Mouse (Mus musculus) limb, embryonic 14.5 days (tissue): ENCODE data around the gene Clec2e. TPM values are rescaled to one million over a fixed set of nuclear protein-coding genes. Genes with fewer than 3 reads are reported as not detected.
"Not testable (repeated sequence)": the region's sequence is repeated elsewhere in the genome, so short reads cannot be mapped to it uniquely, and the experiment has no call there.

Source experiments
- ATAC-seq: fragments of 200-750 bp; cut with Nextera tagmentation; 2 replicates; pipeline ENCODE4 v1.8.0; 2017; ENCODE audit warnings: low read depth, moderate number of reproducible peaks, moderate TSS enrichment; ENCODE audit not compliant: low FRiP score
- DNase-seq: peaks from one replicate; pipeline ENCODE4 v3.0.0-alpha.2; 2015; ENCODE audit warnings: low spot score
- H3K27ac ChIP-seq: fragments of 300-500 bp; sonication (generic); replicated peaks from 2 replicates; pipeline ENCODE4 v1.5.1; 2014; ENCODE audit warnings: low read depth, mild to moderate bottlenecking, low read length, moderate library complexity, mixed read lengths
- H3K27me3 ChIP-seq: fragments of 300-500 bp; sonication (generic); 2 replicates; pipeline ENCODE4 v1.6.1; 2014; ENCODE audit warnings: low read length, mixed read lengths; ENCODE audit not compliant: control insufficient read depth, insufficient read depth
- H3K36me3 ChIP-seq: fragments of 300-500 bp; sonication (generic); 2 replicates; pipeline ENCODE4 v1.6.1; 2014; ENCODE audit warnings: mild to moderate bottlenecking, low read length, moderate library complexity, mixed read lengths; ENCODE audit not compliant: control insufficient read depth, insufficient read depth
- H3K4me1 ChIP-seq: fragments of 300-500 bp; sonication (generic); 2 replicates; pipeline ENCODE4 v1.6.1; 2014; ENCODE audit warnings: antibody characterized with exemption, low read length, mixed read lengths; ENCODE audit not compliant: control insufficient read depth, insufficient read depth
- H3K4me2 ChIP-seq: fragments of 300-500 bp; sonication (generic); replicated peaks from 2 replicates; pipeline ENCODE4 v1.6.1; 2014; ENCODE audit warnings: low read depth, mild to moderate bottlenecking, low read length, moderate library complexity; ENCODE audit not compliant: severe bottlenecking
- H3K4me3 ChIP-seq: fragments of 300-500 bp; sonication (generic); replicated peaks from 2 replicates; pipeline ENCODE4 v1.5.1; 2014; ENCODE audit warnings: low read length
- H3K9ac ChIP-seq: fragments of 300-500 bp; sonication (generic); 2 replicates; pipeline ENCODE4 v1.6.1; 2014; ENCODE audit warnings: mild to moderate bottlenecking, low read depth, low read length, moderate library complexity; ENCODE audit not compliant: severe bottlenecking
- H3K9me3 ChIP-seq: fragments of 300-500 bp; sonication (generic); 2 replicates; pipeline ENCODE4 v1.6.1; 2016; ENCODE audit warnings: low read length; ENCODE audit not compliant: control insufficient read depth
- POLR2A ChIP-seq: fragments of 200-500 bp; IDR thresholded peaks from 2 replicates; pipeline ENCODE4 v1.8.0; 2012; ENCODE audit warnings: inconsistent platforms, mild to moderate bottlenecking, moderate library complexity, borderline replicate concordance; ENCODE audit not compliant: insufficient read depth, insufficient read length; ENCODE audit errors: extremely low read depth
- WGBS: fragments of 180-500 bp; shearing (Covaris S2); extraction: QIAGEN DNeasy Blood & Tissue Kit; methylation state at CpG from one replicate; pipeline ENCODE4 v1.1.7; 2014; 5-methylcytosine and 5-hydroxymethylcytosine counted together
- polyA plus RNA-seq, 2 experiments: library from polyadenylated mRNA; depleted of rRNA in 1 of 2; stranded (reverse) in 1 of 2; unstranded in 1 of 2; fragments of >200 nt; fragmentation: Nextera tagmentation in 1 of 2; extraction: Ambion mirVana in 1 of 2; gene quantifications; 2 replicates each; pipeline versions ENCODE4 v1.2.1 to v1.2.3; 2012 to 2014

The Clec2e gene
- polyA plus RNA-seq (2012; rRNA removed) = 0.05 and 0.06 TPM in 2 replicates
- not detected in 2 replicates for polyA plus RNA-seq (2014; fragmentation: Nextera tagmentation; extraction: Ambion mirVana)

GRCm38 (mm10) chr6:129100794-129101193 lies at the start of gene Clec2e:
Gene Clec2e, minus strand, starts transcription at chr6:129100913.
- not testable (repeated sequence) for H3K9me3 ChIP-seq, H3K9ac ChIP-seq, DNase-seq, H3K4me1 ChIP-seq, H3K36me3 ChIP-seq, H3K27me3 ChIP-seq, H3K27ac ChIP-seq, ATAC-seq, H3K4me2 ChIP-seq, H3K4me3 ChIP-seq
- WGBS = 55% methylated on average over 1 of the region's 1 CpGs

GRCm38 (mm10) chr6:129146812-129147211 lies 46.1 kb upstream of the Clec2e start:
- ATAC-seq (no peak), DNase-seq (no peak)
- Histone ChIP-seq H3K27me3 (no peaks in the 10 kb centered on the region), H3K9ac (no peak overlapping the region), H3K4me2 (no peak overlapping the region), H3K9me3 (no peaks in the 10 kb centered on the region), H3K4me1 (no peaks in the 10 kb centered on the region), H3K4me3 (no peak overlapping the region), H3K27ac (no peak overlapping the region), H3K36me3 (no peaks in the 10 kb centered on the region)
- 95% methylated on average over 2 of the region's 2 CpGs for WGBS
- no peak for TF ChIP-seq POLR2A

GRCm38 (mm10) chr6:129132604-129133341 lies 32.1 kb upstream of the Clec2e start:
- ATAC-seq = no peak

GRCm38 (mm10) chr6:129126861-129127260 lies 26.1 kb upstream of the Clec2e start:
- Histone ChIP-seq H3K27ac (no peak overlapping the region), H3K4me2 (no peak overlapping the region), H3K27me3 (no peaks in the 10 kb centered on the region), H3K4me3 (no peak overlapping the region), H3K4me1 (no peaks in the 10 kb centered on the region), H3K9me3 (no peaks in the 10 kb centered on the region), H3K36me3 (no peaks in the 10 kb centered on the region), H3K9ac (no peak overlapping the region)
- no peak for TF ChIP-seq POLR2A
- DNase-seq = no peak
- no peak for ATAC-seq

More at GRCm38 (mm10) chr6:129132604-129133341, 32.1 kb upstream of the Clec2e start:
- H3K27ac ChIP-seq = no peak overlapping the region
- DNase-seq = no peak
- no peaks in the 10 kb centered on the region for H3K9me3 ChIP-seq
- H3K4me2 ChIP-seq = no peak overlapping the region
- H3K9ac ChIP-seq = no peak overlapping the region
- H3K4me1 ChIP-seq = no peaks in the 10 kb centered on the region
- no peaks in the 10 kb centered on the region for H3K27me3 ChIP-seq
- no peak overlapping the region for H3K4me3 ChIP-seq
- no peak for TF ChIP-seq POLR2A
- no peaks in the 10 kb centered on the region for H3K36me3 ChIP-seq
- WGBS = 80% methylated on average over 4 of the region's 4 CpGs

GRCm38 (mm10) chr6:129124531-129124930 lies 23.8 kb upstream of the Clec2e start:
- not testable (repeated sequence) for DNase-seq, H3K27ac ChIP-seq, H3K4me1 ChIP-seq, ATAC-seq, H3K4me2 ChIP-seq, H3K9ac ChIP-seq, H3K9me3 ChIP-seq, H3K27me3 ChIP-seq, H3K4me3 ChIP-seq, H3K36me3 ChIP-seq

GRCm38 (mm10) chr6:129116223-129116622 lies 15.5 kb upstream of the Clec2e start:
- WGBS = 92% methylated on average over 3 of the region's 3 CpGs

GRCm38 (mm10) chr6:129114237-129114636 lies 13.5 kb upstream of the Clec2e start:
- 78% methylated on average over 3 of the region's 3 CpGs for WGBS
- not testable (repeated sequence) for H3K4me1 ChIP-seq, ATAC-seq

More at GRCm38 (mm10) chr6:129116223-129116622, 15.5 kb upstream of the Clec2e start:
- Histone ChIP-seq H3K4me3 (no peak overlapping the region), H3K36me3 (no peaks in the 10 kb centered on the region), H3K4me2 (no peak overlapping the region), H3K9ac (no peak overlapping the region), H3K9me3 (no peaks in the 10 kb centered on the region), H3K27ac (no peak overlapping the region), H3K27me3 (no peaks in the 10 kb centered on the region), H3K4me1 (no peaks in the 10 kb centered on the region)
- TF ChIP-seq POLR2A = no peak
- ATAC-seq (no peak), DNase-seq (no peak)

More at GRCm38 (mm10) chr6:129114237-129114636, 13.5 kb upstream of the Clec2e start:
- not testable (repeated sequence) for H3K9me3 ChIP-seq, DNase-seq, H3K36me3 ChIP-seq, H3K9ac ChIP-seq, H3K27me3 ChIP-seq, H3K27ac ChIP-seq, H3K4me2 ChIP-seq, H3K4me3 ChIP-seq
